Mouse (Mus musculus): Measurements from ENCODE around the gene Ptprc. TPM values are rescaled to one million over a fixed set of nuclear protein-coding genes. Genes with fewer than 3 reads are reported as not detected.
A peak's percentile ranks its signal among the peaks of the same experiment; 100 is the strongest.

Gene Ptprc
- polyA plus RNA-seq, 1 experiment: 1.1 TPM

DNA sequence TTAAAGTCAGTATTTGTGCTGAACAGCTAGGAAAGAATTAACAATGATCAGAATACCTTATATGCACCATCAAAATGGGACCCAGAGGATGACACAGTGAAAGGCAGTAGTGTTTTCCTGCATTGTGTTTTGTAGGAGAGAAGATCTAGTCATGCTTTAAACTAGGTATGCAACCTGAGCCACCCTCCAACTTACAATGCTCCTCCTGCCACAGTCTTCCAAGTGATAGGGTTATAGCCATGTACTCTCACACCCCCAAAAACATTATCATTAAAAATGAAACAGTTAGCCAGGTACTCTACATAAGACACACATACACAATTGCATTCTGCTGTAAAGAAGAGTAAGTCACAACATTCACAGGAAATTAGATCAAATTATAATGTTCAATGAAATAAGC is 40.4 kb downstream of the Ptprc start:
- Histone ChIP-seq H3K27ac (ENCODE audit: insufficient read depth, low read length) (no peak overlapping the region), H3K27me3 (ENCODE audit: control insufficient read depth, insufficient read depth, low read length) (no peaks in the 10 kb centered on the region), H3K4me3 (replicated peaks; ENCODE audit: insufficient read depth, low read depth, low read length) (no peak overlapping the region), H3K4me1 (ENCODE audit: control insufficient read depth, insufficient read depth, low read length) (no peaks in the 10 kb centered on the region; the same call in 1 of the 2 replicates)
- TF ChIP-seq POLR2A (IDR thresholded peaks at IDR 0.05; ENCODE audit: borderline replicate concordance, insufficient read depth, low read length): no peak
- no peak for TF ChIP-seq CTCF (IDR thresholded peaks at IDR 0.05; ENCODE audit: borderline replicate concordance, insufficient read depth, low read depth, low read length)
- no peak for DNase-seq

DNA sequence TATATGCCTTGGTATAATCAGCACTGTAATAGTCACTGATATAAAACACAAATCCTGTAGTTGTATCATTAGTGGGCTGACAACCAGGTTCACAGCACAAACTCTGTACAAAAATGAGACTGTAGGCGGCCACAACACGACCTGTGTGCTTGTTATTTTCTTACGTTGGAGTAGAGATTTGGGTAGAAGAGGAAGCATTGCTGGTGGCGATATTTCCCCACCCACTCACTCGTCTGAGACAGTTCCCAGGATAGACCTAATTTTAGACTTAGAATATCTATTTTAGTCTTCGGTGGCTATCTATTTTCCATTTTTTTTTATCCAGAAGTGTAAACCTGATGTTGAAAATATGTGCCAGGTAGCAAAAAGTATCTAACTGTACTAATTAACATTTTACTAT is 41.2 kb downstream of the Ptprc start:
- Histone ChIP-seq H3K27ac (ENCODE audit: insufficient read depth, low read length) (no peak overlapping the region), H3K4me3 (replicated peaks; ENCODE audit: insufficient read depth, low read depth, low read length) (no peak overlapping the region), H3K27me3 (ENCODE audit: control insufficient read depth, insufficient read depth, low read length) (no peaks in the 10 kb centered on the region), H3K4me1 (ENCODE audit: control insufficient read depth, insufficient read depth, low read length) (no peaks in the 10 kb centered on the region; the same call in 1 of the 2 replicates)
- TF ChIP-seq CTCF (IDR thresholded peaks at IDR 0.05; ENCODE audit: borderline replicate concordance, insufficient read depth, low read depth, low read length) (no peak), POLR2A (IDR thresholded peaks at IDR 0.05; ENCODE audit: borderline replicate concordance, insufficient read depth, low read length) (no peak)
- no peak for DNase-seq
- WGBS: 93% methylated on average over 6 of the region's 6 CpGs

DNA sequence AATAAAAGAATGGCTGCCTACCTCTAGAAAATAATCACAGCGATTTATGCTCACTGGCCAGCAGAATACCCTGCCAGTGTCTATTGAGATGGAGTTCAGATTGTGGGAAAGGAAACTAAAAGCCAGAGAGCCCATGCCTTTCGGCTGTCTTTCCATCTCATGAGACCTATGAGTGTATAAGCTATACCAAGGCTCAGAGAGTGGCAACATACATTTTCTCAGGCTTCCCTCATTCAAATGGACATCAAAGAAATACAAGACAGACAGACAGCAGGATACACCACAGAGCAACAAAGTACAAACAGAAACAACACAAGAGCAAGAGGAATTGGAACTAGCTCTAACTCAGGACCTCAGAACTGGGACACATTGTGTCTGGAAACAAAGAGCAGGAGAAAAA is 43.8 kb downstream of the Ptprc start:
- no peak for DNase-seq
- WGBS: 77% methylated on average over 2 of the region's 2 CpGs
- no peak overlapping the region for H3K4me3 ChIP-seq (replicated peaks; ENCODE audit: insufficient read depth, low read depth, low read length)
- no peak overlapping the region for H3K27ac ChIP-seq (ENCODE audit: insufficient read depth, low read length)
- H3K4me1 ChIP-seq (ENCODE audit: control insufficient read depth, insufficient read depth, low read length): no peaks in the 10 kb centered on the region; the same call in 1 of the 2 replicates
- no peak for TF ChIP-seq CTCF (IDR thresholded peaks at IDR 0.05; ENCODE audit: borderline replicate concordance, insufficient read depth, low read depth, low read length)
- no peak for TF ChIP-seq POLR2A (IDR thresholded peaks at IDR 0.05; ENCODE audit: borderline replicate concordance, insufficient read depth, low read length)
- H3K27me3 ChIP-seq (ENCODE audit: control insufficient read depth, insufficient read depth, low read length): no peaks in the 10 kb centered on the region

DNA sequence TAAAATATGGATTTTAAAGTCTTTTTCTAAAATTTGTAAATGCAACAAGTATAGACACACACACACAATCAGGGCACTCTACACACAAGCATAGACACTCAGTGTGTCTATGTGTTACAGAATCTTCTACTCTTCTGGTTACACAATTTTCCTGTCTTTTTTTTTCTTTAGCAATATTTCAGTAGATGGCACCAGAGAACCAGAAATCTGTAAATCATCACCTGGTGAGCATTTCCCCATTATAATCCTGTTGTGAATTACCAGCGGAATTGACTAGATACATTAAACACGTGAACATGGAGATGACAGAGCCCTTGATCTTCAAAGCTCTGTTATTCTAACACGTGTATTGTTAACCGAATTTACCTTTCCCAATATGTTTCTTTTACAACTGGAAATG is 45.4 kb downstream of the Ptprc start:
- TF ChIP-seq POLR2A (IDR thresholded peaks at IDR 0.05; ENCODE audit: borderline replicate concordance, insufficient read depth, low read length) (no peak), CTCF (IDR thresholded peaks at IDR 0.05; ENCODE audit: borderline replicate concordance, insufficient read depth, low read depth, low read length) (no peak)
- H3K27ac ChIP-seq (ENCODE audit: insufficient read depth, low read length): no peak overlapping the region
- 46% methylated on average over 4 of the region's 4 CpGs for WGBS
- no peaks in the 10 kb centered on the region for H3K27me3 ChIP-seq (ENCODE audit: control insufficient read depth, insufficient read depth, low read length)
- H3K4me1 ChIP-seq (ENCODE audit: control insufficient read depth, insufficient read depth, low read length): no peaks in the 10 kb centered on the region
- H3K4me3 ChIP-seq (replicated peaks; ENCODE audit: insufficient read depth, low read depth, low read length): no peak overlapping the region
- DNase-seq: no peak

DNA sequence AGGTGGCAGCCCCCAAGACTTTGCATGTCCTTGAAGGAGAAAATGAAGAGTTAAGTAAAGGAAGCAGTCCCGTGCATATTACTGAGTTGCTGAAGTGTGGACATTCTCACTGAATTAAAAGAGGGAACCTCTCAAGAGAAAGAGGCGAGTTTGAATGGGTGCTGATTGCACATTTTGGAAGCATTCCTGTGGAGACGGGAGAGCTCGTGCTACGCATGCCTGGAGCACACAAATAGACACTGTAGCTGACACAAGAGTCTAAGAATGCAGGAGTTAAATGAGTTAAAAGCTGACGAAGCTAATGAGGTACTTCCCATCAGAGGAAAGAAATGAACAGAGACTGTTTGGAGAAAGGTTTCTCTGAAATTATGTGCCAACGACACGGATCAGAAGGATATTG is 48.7 kb downstream of the Ptprc start:
- H3K4me3 ChIP-seq (replicated peaks; ENCODE audit: insufficient read depth, low read depth, low read length): no peak overlapping the region
- WGBS: 51% methylated on average over 8 of the region's 8 CpGs
- H3K27me3 ChIP-seq (ENCODE audit: control insufficient read depth, insufficient read depth, low read length): no peaks in the 10 kb centered on the region
- TF ChIP-seq POLR2A (IDR thresholded peaks at IDR 0.05; ENCODE audit: borderline replicate concordance, insufficient read depth, low read length) (no peak), CTCF (IDR thresholded peaks at IDR 0.05; ENCODE audit: borderline replicate concordance, insufficient read depth, low read depth, low read length) (no peak)
- no peak overlapping the region for H3K27ac ChIP-seq (ENCODE audit: insufficient read depth, low read length)
- DNase-seq: no peak
- H3K4me1 ChIP-seq (ENCODE audit: control insufficient read depth, insufficient read depth, low read length): no peaks in the 10 kb centered on the region

DNA sequence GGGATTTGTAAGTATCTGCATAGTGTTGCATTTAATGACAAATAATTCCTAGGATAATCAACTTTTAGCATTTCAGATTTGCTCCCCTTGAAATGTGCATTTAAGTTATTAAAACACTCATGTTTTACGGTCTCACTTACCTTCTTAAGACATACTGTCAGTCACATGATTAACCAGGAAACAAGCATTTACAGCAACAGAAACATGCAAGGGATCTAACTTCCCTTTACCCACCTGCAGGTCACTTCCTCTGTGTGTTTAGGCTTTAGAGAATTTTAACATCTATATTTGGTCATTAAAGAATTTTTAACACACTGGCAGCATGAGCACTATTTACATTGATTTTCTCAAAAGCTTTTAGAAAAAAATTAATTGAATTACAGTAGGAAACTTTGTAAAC is 50.2 kb downstream of the Ptprc start:
- H3K27me3 ChIP-seq (ENCODE audit: control insufficient read depth, insufficient read depth, low read length): no peaks in the 10 kb centered on the region
- H3K4me3 ChIP-seq (replicated peaks; ENCODE audit: insufficient read depth, low read depth, low read length): no peak overlapping the region
- H3K27ac ChIP-seq (ENCODE audit: insufficient read depth, low read length): no peak overlapping the region
- WGBS: 90% methylated on average over 1 of the region's 1 CpGs
- H3K4me1 ChIP-seq (ENCODE audit: control insufficient read depth, insufficient read depth, low read length): no peaks in the 10 kb centered on the region
- TF ChIP-seq CTCF (IDR thresholded peaks at IDR 0.05; ENCODE audit: borderline replicate concordance, insufficient read depth, low read depth, low read length) (no peak), POLR2A (IDR thresholded peaks at IDR 0.05; ENCODE audit: borderline replicate concordance, insufficient read depth, low read length) (no peak)
- DNase-seq: no peak

DNA sequence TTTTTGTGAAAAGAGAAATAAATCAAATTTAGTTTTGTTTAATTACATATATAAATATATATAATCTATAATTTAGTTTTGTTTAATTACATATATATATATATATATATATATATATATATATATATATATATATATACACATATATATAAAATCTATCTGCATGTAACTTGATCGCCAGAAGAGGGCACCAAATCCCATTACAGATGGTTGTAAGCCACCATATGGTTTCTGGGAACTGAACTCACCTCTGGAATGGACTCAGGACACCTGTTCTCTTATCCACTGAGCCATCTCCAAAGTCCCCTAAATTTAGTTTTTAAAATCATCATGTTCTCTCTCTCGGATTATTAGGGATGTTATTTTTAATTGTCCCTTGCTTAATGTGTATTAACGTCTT is 51.6 kb downstream of the Ptprc start:
- no peak overlapping the region for H3K27ac ChIP-seq (ENCODE audit: insufficient read depth, low read length)
- H3K4me3 ChIP-seq (replicated peaks; ENCODE audit: insufficient read depth, low read depth, low read length): no peak overlapping the region
- no peaks in the 10 kb centered on the region for H3K4me1 ChIP-seq (ENCODE audit: control insufficient read depth, insufficient read depth, low read length)
- H3K27me3 ChIP-seq (ENCODE audit: control insufficient read depth, insufficient read depth, low read length): no peaks in the 10 kb centered on the region
- peak in 1 of 2 experiments; percentile 9 for DNase-seq
- 41% methylated on average over 3 of the region's 3 CpGs for WGBS
- TF ChIP-seq CTCF (IDR thresholded peaks at IDR 0.05; ENCODE audit: borderline replicate concordance, insufficient read depth, low read depth, low read length) (no peak), POLR2A (IDR thresholded peaks at IDR 0.05; ENCODE audit: borderline replicate concordance, insufficient read depth, low read length) (no peak)

DNA sequence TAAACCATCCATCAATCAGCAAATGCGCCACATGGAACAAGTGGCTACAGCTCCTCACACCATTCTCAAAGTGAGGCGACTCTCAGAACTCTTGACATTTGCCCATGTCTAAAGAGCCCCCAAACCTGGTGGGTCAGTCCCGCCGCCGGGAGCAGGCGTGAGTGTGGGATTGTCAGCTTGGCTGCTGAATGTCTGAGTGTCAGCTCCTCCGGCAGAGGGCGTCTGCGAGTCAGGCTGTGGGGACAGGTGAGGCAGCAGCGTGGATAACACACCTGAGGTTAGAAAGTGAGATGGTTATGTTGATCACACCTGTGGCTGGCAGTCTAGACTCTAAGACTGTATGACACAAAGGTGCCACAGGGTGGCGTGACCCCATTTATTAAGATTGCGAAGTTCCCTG is 55.6 kb downstream of the Ptprc start:
- no peak for TF ChIP-seq CTCF (IDR thresholded peaks at IDR 0.05; ENCODE audit: borderline replicate concordance, insufficient read depth, low read depth, low read length)
- TF ChIP-seq POLR2A (IDR thresholded peaks at IDR 0.05; ENCODE audit: borderline replicate concordance, insufficient read depth, low read length): no peak
- Histone ChIP-seq H3K27ac (ENCODE audit: insufficient read depth, low read length) (no peak overlapping the region), H3K4me1 (ENCODE audit: control insufficient read depth, insufficient read depth, low read length) (no peaks in the 10 kb centered on the region), H3K27me3 (ENCODE audit: control insufficient read depth, insufficient read depth, low read length) (no peaks in the 10 kb centered on the region), H3K4me3 (replicated peaks; ENCODE audit: insufficient read depth, low read depth, low read length) (no peak overlapping the region)
- 70% methylated on average over 12 of the region's 12 CpGs for WGBS
- no peak for DNase-seq
